Mouse (Mus musculus) cerebellum, postnatal 4 days (tissue): ENCODE data around the gene Foxc1.

ENCODE experiments used
- DNase-seq, 2 experiments: peaks; one replicate each; pipeline ENCODE4 v3.0.0; 2022; ENCODE audit warnings: low spot score in 2 of 2, mixed read lengths in 1 of 2

The Foxc1 gene

DNA sequence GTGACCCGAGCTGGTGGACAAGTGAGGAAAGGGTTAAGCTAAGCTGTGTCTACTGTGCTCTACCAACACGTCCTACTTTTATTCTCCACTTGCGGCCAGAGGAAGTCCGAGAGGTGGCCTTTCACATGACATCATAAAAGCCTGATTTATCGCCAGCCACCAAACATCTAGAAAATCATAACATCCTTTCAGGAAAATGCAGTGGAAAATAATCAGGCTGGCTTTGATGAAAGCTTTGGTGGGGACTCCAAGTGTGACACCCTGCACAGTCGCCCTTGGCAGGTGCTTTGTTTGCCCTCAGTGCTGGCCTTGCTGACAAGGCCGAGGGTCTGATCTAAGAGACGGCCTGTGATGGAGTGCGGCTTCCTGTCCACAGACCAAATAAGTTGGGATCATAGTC is 23.9 kb downstream of the Foxc1 start:
- DNase-seq: no peak

DNA sequence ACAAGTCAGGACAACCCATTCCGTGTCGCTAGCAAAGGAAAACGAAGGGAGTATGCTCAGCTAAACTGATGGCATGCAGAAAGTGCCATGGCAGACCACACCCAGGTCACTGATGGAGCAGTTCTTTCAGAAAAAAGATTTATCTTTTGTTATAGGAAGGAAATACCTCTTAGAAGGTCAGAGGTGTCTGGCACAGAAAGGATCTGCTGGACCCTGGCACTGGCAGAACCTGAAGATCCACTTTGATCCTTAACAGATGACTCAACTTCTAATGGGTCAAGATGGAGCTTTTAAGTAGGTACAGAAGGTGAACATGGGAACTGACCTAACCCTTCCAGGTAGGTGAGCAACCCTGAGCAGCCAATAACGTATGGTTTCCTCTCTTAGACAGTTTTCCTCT is 29.4 kb downstream of the Foxc1 start:
- no peak for DNase-seq

GRCm38 (mm10) chr13:31849258-31849971 is 43.0 kb downstream of the Foxc1 start:
- DNase-seq: no peak

- DNase-seq: no peak
Measured at GRCm38 (mm10) chr13:31853564-31853963, 47.1 kb downstream of the Foxc1 start.

DNA sequence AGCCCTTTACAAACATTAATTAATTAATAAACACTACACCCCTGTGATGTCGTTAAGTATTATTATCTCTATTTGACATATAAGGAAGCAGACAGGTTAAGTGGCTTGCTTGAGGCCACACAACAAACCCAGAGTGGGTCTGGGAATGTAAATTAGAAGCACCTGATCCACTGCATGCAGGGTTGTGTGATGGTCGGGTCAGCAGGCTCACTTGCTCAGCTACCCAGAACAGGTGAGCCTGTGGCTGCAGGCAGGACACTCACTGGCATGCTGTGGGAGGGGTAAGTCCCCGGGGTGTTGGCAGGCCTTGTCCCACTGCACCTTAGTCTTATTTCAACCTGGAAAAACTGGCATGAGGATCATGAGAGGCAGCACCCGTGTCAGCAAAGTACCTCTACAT is 47.6 kb downstream of the Foxc1 start:
- DNase-seq: no peak

DNA sequence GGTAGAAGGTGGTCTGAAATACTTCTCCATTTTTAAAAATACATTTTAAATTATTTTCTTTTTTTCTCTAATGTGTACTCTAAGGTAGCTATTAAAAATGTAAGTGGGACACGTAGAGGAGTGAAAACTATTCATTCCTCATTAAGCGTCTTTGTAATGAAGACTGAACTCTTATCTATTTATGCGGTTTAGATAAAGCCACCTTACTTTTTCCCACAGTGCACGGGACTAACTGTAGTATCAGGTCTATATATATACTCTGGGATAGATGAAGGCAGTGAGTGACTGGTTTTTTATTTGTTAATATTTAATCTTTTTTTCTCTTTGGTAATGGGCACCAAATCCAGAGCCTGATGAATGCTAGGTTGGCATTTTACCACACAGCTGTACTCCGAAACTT is 53.8 kb downstream of the Foxc1 start:
- DNase-seq: no peak
